Mouse (Mus musculus) right cerebral cortex, postnatal 25 days (tissue): ENCODE measurements around the gene Spaca9.
A peak's percentile ranks its signal among the peaks of the same experiment; 100 is the strongest.

ENCODE experiments used
- DNase-seq: peaks from one replicate; pipeline ENCODE4 v3.0.0; 2022

Spaca9 gene

GRCm38 (mm10) chr2:28699361-28700335 lies at the start of gene Spaca9, which contains the start of gene Ak8:
Spaca9 (minus strand) TSS chr2:28699727.
Ak8 (plus strand) TSS chr2:28700164.
- DNase-seq = peak; percentile 88

- DNase-seq = no peak
Observed at GRCm38 (mm10) chr2:28747705-28748104, 48.2 kb upstream of the Spaca9 start.

- no peak for DNase-seq
Observed at GRCm38 (mm10) chr2:28746682-28747332, 47.3 kb upstream of the Spaca9 start.

- DNase-seq = no peak
Observed at GRCm38 (mm10) chr2:28742701-28743100, 43.2 kb upstream of the Spaca9 start.

- DNase-seq = no peak
Observed at GRCm38 (mm10) chr2:28740159-28740558, 40.6 kb upstream of the Spaca9 start.

- DNase-seq = no peak
Observed at GRCm38 (mm10) chr2:28737112-28737511, 37.6 kb upstream of the Spaca9 start.

- no peak for DNase-seq
Observed at GRCm38 (mm10) chr2:28730676-28731075, 31.1 kb upstream of the Spaca9 start.

GRCm38 (mm10) chr2:28727786-28728404 lies 28.4 kb upstream of the Spaca9 start:
- DNase-seq = no peak

- no peak for DNase-seq
Observed at GRCm38 (mm10) chr2:28723912-28724311, 24.4 kb upstream of the Spaca9 start.

GRCm38 (mm10) chr2:28722419-28722818 lies 22.9 kb upstream of the Spaca9 start:
- DNase-seq = no peak

- DNase-seq = no peak
Observed at GRCm38 (mm10) chr2:28713036-28713435, 13.5 kb upstream of the Spaca9 start.

GRCm38 (mm10) chr2:28706787-28707186 lies 7.3 kb upstream of the Spaca9 start:
- no peak for DNase-seq

- DNase-seq = no peak
Observed at GRCm38 (mm10) chr2:28706106-28706636, 6.6 kb upstream of the Spaca9 start.

GRCm38 (mm10) chr2:28701646-28702262 lies 2.2 kb upstream of the Spaca9 start:
- no peak for DNase-seq

- DNase-seq = no peak
Observed at GRCm38 (mm10) chr2:28698566-28698965, 961 bp downstream of the Spaca9 start.

- DNase-seq = peak; percentile 21
Observed at GRCm38 (mm10) chr2:28692692-28693091, 6.8 kb downstream of the Spaca9 start.

GRCm38 (mm10) chr2:28688431-28688830 lies 11.1 kb downstream of the Spaca9 start:
- DNase-seq = no peak

GRCm38 (mm10) chr2:28685895-28686294 lies 13.6 kb downstream of the Spaca9 start:
- DNase-seq = peak; percentile 29

- no peak for DNase-seq
Observed at GRCm38 (mm10) chr2:28681718-28682117, 17.8 kb downstream of the Spaca9 start.

- DNase-seq = no peak
Observed at GRCm38 (mm10) chr2:28680710-28681109, 18.8 kb downstream of the Spaca9 start.

- no peak for DNase-seq
Observed at GRCm38 (mm10) chr2:28676005-28676404, 23.5 kb downstream of the Spaca9 start.

- DNase-seq = no peak
Observed at GRCm38 (mm10) chr2:28671438-28671837, 28.1 kb downstream of the Spaca9 start.

- DNase-seq = no peak
Observed at GRCm38 (mm10) chr2:28665818-28666217, 33.7 kb downstream of the Spaca9 start.
